Mouse (Mus musculus) CD4-positive, CD25-positive, alpha-beta regulatory T cell, adult 4 months (primary cell): ENCODE data around the gene Olfr161. TPM values are rescaled to one million over a fixed set of nuclear protein-coding genes. Genes with fewer than 3 reads are reported as not detected.
"Not testable (repeated sequence)": the region's sequence is repeated elsewhere in the genome, so short reads cannot be mapped to it uniquely, and the experiment has no call there.

Experiments
- ATAC-seq: one replicate; pipeline ENCODE4 v1.8.0; 2017
- polyA plus RNA-seq, 2 experiments: library from polyadenylated mRNA; unstranded; fragments of 100-300 nt; shearing (Covaris generic); gene quantifications; one replicate each; pipeline ENCODE4 v1.2.1; 2017

Gene Olfr161
- under 1 TPM in 1 of 2 experiments, not detected in 1; 0.12 TPM for polyA plus RNA-seq

DNA sequence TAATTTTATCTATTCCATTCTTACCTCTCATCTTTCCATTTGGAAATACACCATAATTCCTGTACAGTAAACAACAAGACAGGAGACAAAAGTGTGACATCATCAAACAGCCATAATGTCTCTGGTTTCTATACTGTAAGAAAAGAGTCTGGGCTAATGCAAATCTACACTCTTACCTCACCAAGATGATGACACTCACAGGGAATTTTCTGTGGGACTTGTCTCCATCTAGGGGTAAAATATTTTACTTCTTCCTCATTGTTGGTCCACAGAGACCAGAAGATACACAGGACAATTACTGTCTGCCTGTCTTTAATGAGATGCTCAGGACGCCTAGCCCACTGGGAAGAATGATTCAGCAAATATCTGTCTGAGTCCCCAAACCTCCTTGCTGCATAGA lies at the start of gene Olfr161:
Gene Olfr161 (plus strand): TSS at position 352 of the 400 bp plus-strand sequence.
- ATAC-seq: no peak

DNA sequence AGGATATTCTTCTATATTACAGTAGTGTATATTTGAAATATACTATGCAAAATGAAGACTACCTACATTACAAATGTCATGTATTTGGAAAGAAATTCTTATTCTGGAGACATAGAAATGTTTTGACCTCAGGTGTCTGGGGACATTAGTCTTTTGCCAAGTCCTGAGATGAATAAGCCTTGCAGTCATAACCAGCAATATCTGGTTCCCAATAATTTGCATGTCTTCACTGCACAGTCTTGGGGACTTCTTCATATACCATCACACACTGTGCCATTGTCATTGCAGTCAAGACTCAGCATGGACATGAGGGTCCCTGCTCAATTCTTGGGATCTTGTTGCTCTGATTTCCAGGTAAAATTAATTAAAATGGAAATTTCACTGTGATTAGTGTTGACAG lies 27.3 kb upstream of the Olfr161 start:
- ATAC-seq: no peak

DNA sequence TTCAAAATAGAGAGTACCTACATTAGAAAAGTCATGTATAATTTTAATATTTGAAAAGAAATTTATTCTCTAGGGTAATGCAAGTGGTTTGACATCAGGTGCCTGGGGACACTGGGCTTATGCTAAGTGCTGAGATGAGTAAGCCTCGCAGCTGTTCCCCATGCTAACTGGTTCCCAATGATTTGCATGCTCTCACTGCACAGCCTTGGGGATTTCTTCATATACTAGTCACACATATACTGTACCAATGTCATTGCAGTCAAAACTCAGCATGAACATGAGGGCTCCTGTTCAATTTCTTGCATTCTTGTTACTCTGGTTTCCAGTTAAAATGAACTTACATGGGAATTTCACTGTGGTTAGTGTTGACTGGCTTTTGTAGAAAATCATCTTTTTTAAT lies 13.2 kb upstream of the Olfr161 start:
- not testable (repeated sequence) for ATAC-seq

DNA sequence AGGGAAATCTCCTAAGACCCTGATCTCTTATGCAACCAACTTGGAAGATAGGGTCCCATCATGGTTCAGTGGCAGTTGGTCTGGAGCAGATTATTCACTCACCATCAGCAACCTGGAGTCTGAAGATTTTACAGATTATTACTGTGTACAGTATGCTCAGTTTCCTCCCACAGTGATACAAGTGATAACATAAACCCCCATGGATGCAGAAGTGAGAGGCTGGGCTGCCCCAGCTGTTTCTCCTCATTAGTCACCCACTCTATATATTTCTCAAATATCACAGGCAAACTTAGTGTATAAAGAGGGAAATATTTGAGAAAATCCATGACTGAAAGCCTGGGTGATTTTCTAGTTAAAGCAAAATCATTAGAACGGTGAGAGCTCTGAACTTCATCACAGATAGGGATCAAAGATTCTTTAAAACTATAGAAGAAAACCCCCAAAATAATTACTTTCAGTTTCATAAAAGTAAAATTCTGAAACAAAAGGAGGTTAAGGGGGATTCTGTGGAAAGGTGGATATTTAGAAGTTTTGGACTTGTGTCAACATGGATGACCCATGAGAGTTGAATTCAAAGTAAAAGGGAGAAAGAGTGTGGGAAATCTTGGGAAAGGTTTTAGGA lies 12.5 kb upstream of the Olfr161 start:
- ATAC-seq: not testable (repeated sequence)

DNA sequence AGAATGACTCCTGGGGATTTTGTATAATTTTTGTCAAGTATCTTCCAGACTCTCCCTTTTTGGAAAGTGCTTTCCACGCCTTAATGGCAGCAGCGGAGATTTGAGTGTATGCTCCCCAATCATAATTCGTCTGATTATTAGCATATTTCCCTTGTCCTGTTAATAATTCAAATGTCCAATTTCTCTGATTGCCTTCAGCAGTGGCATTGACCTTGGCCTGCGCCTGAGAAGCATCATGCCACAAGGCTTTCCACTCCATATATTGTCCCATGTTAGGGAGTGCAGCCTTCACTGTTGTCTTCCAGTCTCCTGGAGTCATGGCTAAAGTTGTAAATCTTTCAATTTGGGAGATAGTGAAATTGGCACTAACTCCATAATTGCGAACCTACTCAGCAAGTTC lies 40.5 kb downstream of the Olfr161 start:
- not testable (repeated sequence) for ATAC-seq

DNA sequence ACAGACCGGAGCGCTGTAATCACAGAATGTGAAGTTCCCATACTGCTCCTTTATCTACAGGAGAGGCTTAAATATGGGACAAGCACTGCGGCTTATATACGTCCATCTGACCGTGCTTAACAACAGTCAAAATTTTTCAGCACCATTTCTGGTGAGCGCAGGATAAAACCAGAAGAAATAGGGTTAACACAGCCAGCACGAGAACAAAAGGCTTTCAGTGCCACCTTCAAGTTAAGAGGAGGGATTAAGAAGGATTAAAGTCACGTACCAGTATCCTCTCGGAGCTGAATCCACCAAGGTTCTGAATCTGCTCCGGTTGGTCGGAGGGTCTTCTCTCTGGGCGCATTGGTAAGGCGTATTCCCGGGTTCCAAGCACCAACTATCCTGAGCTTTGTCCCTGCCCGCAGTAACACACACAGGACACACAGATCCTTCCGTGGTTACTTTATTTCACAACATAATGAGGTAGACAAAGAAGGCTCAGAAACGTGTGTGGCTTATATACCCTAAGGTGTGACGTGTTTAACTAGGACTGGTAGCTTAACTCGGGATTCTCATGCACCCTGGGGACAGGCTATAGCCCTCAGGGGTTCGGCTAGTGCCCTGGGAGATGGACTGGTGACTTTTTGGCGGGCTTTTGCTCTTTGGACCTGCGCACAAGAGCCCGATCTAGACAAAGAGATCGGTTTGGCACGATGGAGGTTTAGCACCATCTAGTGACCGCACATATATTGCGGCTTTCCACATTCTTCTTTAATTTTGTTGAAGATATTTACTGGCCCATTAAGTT lies 41.9 kb downstream of the Olfr161 start:
- ATAC-seq: not testable (repeated sequence)

Other genes starting within 250 kb of the Olfr161 start
- under 1 TPM in 1 of 2 experiments, not detected in 1; 0.41 TPM for gene Mefv, start 127.1 kb downstream of the Olfr161 start, polyA plus RNA-seq
- 100 to 1,000 TPM in 1 of 2 experiments, 10 to 100 TPM in 1; 89.9 to 185 TPM for gene Zfp263, start 153.1 kb downstream of the Olfr161 start, polyA plus RNA-seq
- under 1 TPM in 1 of 2 experiments, not detected in 1; 0.28 TPM for gene Olfr15, start 239.8 kb downstream of the Olfr161 start, polyA plus RNA-seq